Comparison of ENCODE assay signal across 23 mouse cellular contexts in the genomic region with DNA sequence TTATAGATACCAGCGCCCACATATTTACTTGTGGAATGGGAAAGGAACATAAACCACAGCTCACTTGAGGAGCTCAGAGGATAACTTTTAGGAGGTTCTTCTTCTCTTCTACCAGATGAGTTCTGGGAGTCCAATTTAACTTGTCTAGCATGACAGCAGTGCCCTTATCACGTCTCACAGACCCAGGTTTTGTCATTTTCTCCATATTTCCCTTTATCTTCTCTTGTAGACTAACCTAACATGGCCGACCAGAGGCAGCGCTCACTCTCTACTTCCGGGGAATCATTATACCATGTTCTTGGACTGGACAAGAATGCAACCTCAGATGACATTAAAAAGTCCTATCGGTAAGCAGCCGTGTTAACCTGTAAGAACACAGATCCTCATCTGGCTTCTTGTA. TPM values are rescaled to one million over a fixed set of nuclear protein-coding genes. Genes with fewer than 3 reads are reported as not detected.
DNase-seq lines count a peak whose midpoint lies in the region; ATAC-seq lines count a peak whose summit lies in the region.
"Had no signal": no experiment of that assay in that cellular context is flagged by ENCODE, and none has a peak within 500 bp of the region (broad histone marks: within the 10 kb centered on the region; RNA-seq: fewer than 3 reads in every experiment).

No protein-coding gene starts in this region.

- H3K4me2 ChIP-seq in liver, embryonic 11.5 days = peak overlapping the region; percentile 26
- peak overlapping the region; percentile 9 for H3K4me2 ChIP-seq in liver, embryonic 15.5 days
- H3K4me2 ChIP-seq: embryonic facial prominence, embryonic 13.5 days; heart, embryonic 13.5 days; hindbrain, embryonic 15.5 days had no signal

- H3K4me3 ChIP-seq in heart, embryonic 10.5 days = no peak overlapping the region
- no peak overlapping the region for H3K4me3 ChIP-seq in liver, embryonic 11.5 days (ENCODE audit: low read depth, low read length)
- H3K4me3 ChIP-seq in liver, embryonic 15.5 days (replicated peaks) = no peak overlapping the region
- H3K4me3 ChIP-seq: embryonic facial prominence, embryonic 13.5 days; forebrain, embryonic 10.5 days; heart, embryonic 13.5 days; hindbrain, embryonic 15.5 days had no signal

- peak; percentile 82 for ATAC-seq in liver, embryonic 11.5 days (replicated peaks; ENCODE audit: low FRiP score)
- peak; percentile 66 for ATAC-seq in liver, embryonic 15.5 days (ENCODE audit: insufficient read depth)
- peak; percentile 84 for ATAC-seq in megakaryocyte-erythroid progenitor cell, adult 5-6 weeks (replicated peaks; ENCODE audit: low FRiP score, low TSS enrichment, poor library complexity, severe bottlenecking)
- ATAC-seq: CD4-positive, CD25-positive, alpha-beta regulatory T cell, adult 4 months; forebrain, embryonic 14.5 days; inflammation-experienced regulatory T-cells, adult 6 months had no signal

- no peaks in the 10 kb centered on the region for H3K9me3 ChIP-seq in heart, embryonic 10.5 days
- no peaks in the 10 kb centered on the region for H3K9me3 ChIP-seq in liver, embryonic 11.5 days (ENCODE audit: control insufficient read depth, low read length)
- no peaks in the 10 kb centered on the region for H3K9me3 ChIP-seq in liver, embryonic 15.5 days (replicated peaks)
- H3K9me3 ChIP-seq: embryonic facial prominence, embryonic 13.5 days; forebrain, embryonic 10.5 days; G1E; heart, embryonic 13.5 days; hindbrain, embryonic 15.5 days had no signal

- H3K36me3 ChIP-seq in heart, embryonic 10.5 days = peaks cover 50% of the 10 kb centered on the region
- peaks cover 39% of the 10 kb centered on the region for H3K36me3 ChIP-seq in liver, embryonic 11.5 days (ENCODE audit: control insufficient read depth, insufficient read depth, low read length)
- H3K36me3 ChIP-seq in liver, embryonic 15.5 days (replicated peaks) = peaks cover 52% of the 10 kb centered on the region

- H3K9ac ChIP-seq in liver, embryonic 11.5 days (ENCODE audit: low read depth, low read length) = no peak overlapping the region
- no peak overlapping the region for H3K9ac ChIP-seq in liver, embryonic 15.5 days
- H3K9ac ChIP-seq: embryonic facial prominence, embryonic 13.5 days; heart, embryonic 13.5 days; hindbrain, embryonic 15.5 days had no signal

- no peaks in the 10 kb centered on the region for H3K27me3 ChIP-seq in heart, embryonic 10.5 days (ENCODE audit: insufficient read depth, poor library complexity, severe bottlenecking)
- H3K27me3 ChIP-seq in liver, embryonic 11.5 days (replicated peaks; ENCODE audit: control insufficient read depth, insufficient read depth, low read length) = no peaks in the 10 kb centered on the region
- H3K27me3 ChIP-seq in liver, embryonic 15.5 days = no peaks in the 10 kb centered on the region
- H3K27me3 ChIP-seq: embryonic facial prominence, embryonic 13.5 days; heart, embryonic 13.5 days; hindbrain, embryonic 15.5 days had no signal

- no peak overlapping the region for H3K27ac ChIP-seq in heart, embryonic 10.5 days
- H3K27ac ChIP-seq in liver, embryonic 11.5 days (ENCODE audit: low read depth, low read length) = peak overlapping the region; percentile 64; the same call in 1 of the 2 replicates
- H3K27ac ChIP-seq in liver, embryonic 15.5 days (replicated peaks) = peak overlapping the region; percentile 69
- H3K27ac ChIP-seq: embryonic facial prominence, embryonic 13.5 days; forebrain, embryonic 10.5 days; heart, embryonic 13.5 days; hindbrain, embryonic 15.5 days had no signal

- 85% methylated on average over 7 of the region's 7 CpGs for WGBS in heart, embryonic 10.5 days
- 62% methylated on average over 7 of the region's 7 CpGs for WGBS in liver, embryonic 11.5 days
- 42% methylated on average over 7 of the region's 7 CpGs for WGBS in liver, embryonic 15.5 days (ENCODE audit: insufficient replicate concordance)

- no peaks in the 10 kb centered on the region; the same call in 1 of the 2 replicates for H3K4me1 ChIP-seq in heart, embryonic 10.5 days
- peaks cover 19% of the 10 kb centered on the region for H3K4me1 ChIP-seq in liver, embryonic 11.5 days (replicated peaks; ENCODE audit: control insufficient read depth, insufficient read depth, low read length)
- peaks cover 35% of the 10 kb centered on the region for H3K4me1 ChIP-seq in liver, embryonic 15.5 days (replicated peaks)
- H3K4me1 ChIP-seq: embryonic facial prominence, embryonic 13.5 days; forebrain, embryonic 10.5 days; hindbrain, embryonic 15.5 days had no signal

- DNase-seq in heart, adult 11 months = peak; percentile 45
- no peak for DNase-seq in heart, embryonic 10.5 days (ENCODE audit: low spot score)
- no peak for DNase-seq in liver, embryonic 11.5 days (ENCODE audit: low spot score)
- no peak for DNase-seq in T-cell, adult 2 months (ENCODE audit: low spot score)
- no peak for DNase-seq in gastrocnemius, postnatal 10 days
- no peak for DNase-seq in spleen, adult 18-20 months
- DNase-seq: adrenal gland, postnatal 14 days; B cell, adult 2 months; cerebellum, adult 11 months; cerebellum, adult 9-10 months; cerebellum, postnatal 25 days; gastrocnemius, postnatal 14 days; heart, postnatal 36 days had no signal

RNA-seq across cellular contexts. Expression of a gene that starts 25.9 kb away (rescaled TPM):
- polyA plus RNA-seq in heart, embryonic 10.5 days (2016; fragmentation: Nextera tagmentation; extraction: Ambion mirVana) = 87.2 and 97.0 TPM in 2 replicates
- 61.1 and 65.6 TPM in 2 replicates for polyA plus RNA-seq in liver, embryonic 11.5 days (2014; fragmentation: Nextera tagmentation; extraction: Ambion mirVana)
- 27.7 and 29.8 TPM in 2 replicates for polyA plus RNA-seq in liver, embryonic 15.5 days (2015; fragmentation: Nextera tagmentation; extraction: Ambion mirVana)
- total RNA-seq in megakaryocyte-erythroid progenitor cell, adult 5-6 weeks (2014; fragmentation: Nextera tagmentation) = 38.6 and 48.6 TPM in 2 replicates
- total RNA-seq in megakaryocyte-erythroid progenitor cell, adult 5-6 weeks (2017) = 34.9 and 38.1 TPM in 2 replicates
- total RNA-seq in gastrocnemius, postnatal 10 days (2021) = 10 to 100 TPM; 67.5 to 70.1 TPM

RNA-seq across cellular contexts. Expression of a gene that starts 38.5 kb away (rescaled TPM):
- 67.3 and 83.6 TPM in 2 replicates for polyA plus RNA-seq in heart, embryonic 10.5 days (2016; fragmentation: Nextera tagmentation; extraction: Ambion mirVana)
- 44.5 and 51.2 TPM in 2 replicates for polyA plus RNA-seq in liver, embryonic 11.5 days (2014; fragmentation: Nextera tagmentation; extraction: Ambion mirVana)
- polyA plus RNA-seq in liver, embryonic 15.5 days (2015; fragmentation: Nextera tagmentation; extraction: Ambion mirVana) = 20.4 and 27.5 TPM in 2 replicates
- 102 and 114 TPM in 2 replicates for total RNA-seq in megakaryocyte-erythroid progenitor cell, adult 5-6 weeks (2014; fragmentation: Nextera tagmentation)
- 42.3 and 65.4 TPM in 2 replicates for total RNA-seq in megakaryocyte-erythroid progenitor cell, adult 5-6 weeks (2017)
- total RNA-seq in gastrocnemius, postnatal 10 days (2021) = 10 to 100 TPM; 36.5 to 43.5 TPM

RNA-seq across cellular contexts. Expression of a gene that starts 45.5 kb away (rescaled TPM):
- 56.1 and 62.9 TPM in 2 replicates for polyA plus RNA-seq in heart, embryonic 10.5 days (2016; fragmentation: Nextera tagmentation; extraction: Ambion mirVana)
- polyA plus RNA-seq in liver, embryonic 11.5 days (2014; fragmentation: Nextera tagmentation; extraction: Ambion mirVana) = 63.0 and 68.5 TPM in 2 replicates
- 23.8 and 25.9 TPM in 2 replicates for polyA plus RNA-seq in liver, embryonic 15.5 days (2015; fragmentation: Nextera tagmentation; extraction: Ambion mirVana)
- 31.2 and 40.7 TPM in 2 replicates for total RNA-seq in megakaryocyte-erythroid progenitor cell, adult 5-6 weeks (2014; fragmentation: Nextera tagmentation)
- total RNA-seq in megakaryocyte-erythroid progenitor cell, adult 5-6 weeks (2017) = 95.2 and 125 TPM in 2 replicates
- total RNA-seq in gastrocnemius, postnatal 10 days (2021) = 10 to 100 TPM; 26.7 to 33.4 TPM

RNA-seq across cellular contexts. Expression of a gene that starts 46.5 kb away (rescaled TPM):
- 36.0 and 37.0 TPM in 2 replicates for polyA plus RNA-seq in heart, embryonic 10.5 days (2016; fragmentation: Nextera tagmentation; extraction: Ambion mirVana)
- polyA plus RNA-seq in liver, embryonic 11.5 days (2014; fragmentation: Nextera tagmentation; extraction: Ambion mirVana) = 31.2 and 33.9 TPM in 2 replicates
- 9.3 and 9.6 TPM in 2 replicates for polyA plus RNA-seq in liver, embryonic 15.5 days (2015; fragmentation: Nextera tagmentation; extraction: Ambion mirVana)
- total RNA-seq in megakaryocyte-erythroid progenitor cell, adult 5-6 weeks (2014; fragmentation: Nextera tagmentation) = 43.1 and 46.6 TPM in 2 replicates
- 7.1 and 21.9 TPM in 2 replicates for total RNA-seq in megakaryocyte-erythroid progenitor cell, adult 5-6 weeks (2017)
- total RNA-seq in gastrocnemius, postnatal 10 days (2021) = 10 to 100 TPM; 28.4 to 32.4 TPM

RNA-seq across cellular contexts. Expression of a gene that starts 49.2 kb away (rescaled TPM):
- polyA plus RNA-seq in heart, embryonic 10.5 days (2016; fragmentation: Nextera tagmentation; extraction: Ambion mirVana) = 130 and 162 TPM in 2 replicates
- 149 and 156 TPM in 2 replicates for polyA plus RNA-seq in liver, embryonic 11.5 days (2014; fragmentation: Nextera tagmentation; extraction: Ambion mirVana)
- polyA plus RNA-seq in liver, embryonic 15.5 days (2015; fragmentation: Nextera tagmentation; extraction: Ambion mirVana) = 67.3 and 68.4 TPM in 2 replicates
- 65.2 and 70.9 TPM in 2 replicates for total RNA-seq in megakaryocyte-erythroid progenitor cell, adult 5-6 weeks (2014; fragmentation: Nextera tagmentation)
- 106 and 151 TPM in 2 replicates for total RNA-seq in megakaryocyte-erythroid progenitor cell, adult 5-6 weeks (2017)
- 10 to 100 TPM; 69.9 to 72.9 TPM for total RNA-seq in gastrocnemius, postnatal 10 days (2021)
